Mouse (Mus musculus) testis, adult 2 months (tissue): ENCODE measurements around the gene Mpzl3.

Experiments
- CTCF ChIP-seq: fragments of 200-500 bp; IDR thresholded peaks from 2 replicates; pipeline ENCODE4 v1.5.1; 2012; ENCODE audit warnings: low read depth, mild to moderate bottlenecking, inconsistent platforms, low read length, moderate library complexity; ENCODE audit not compliant: control insufficient read depth, insufficient read depth, insufficient replicate concordance
- POLR2A ChIP-seq: fragments of 200-500 bp; IDR thresholded peaks from 2 replicates; pipeline ENCODE4 v1.6.1; 2012; ENCODE audit warnings: low read depth, mild to moderate bottlenecking, inconsistent platforms, low read length, moderate library complexity; ENCODE audit not compliant: control insufficient read depth

DNA sequence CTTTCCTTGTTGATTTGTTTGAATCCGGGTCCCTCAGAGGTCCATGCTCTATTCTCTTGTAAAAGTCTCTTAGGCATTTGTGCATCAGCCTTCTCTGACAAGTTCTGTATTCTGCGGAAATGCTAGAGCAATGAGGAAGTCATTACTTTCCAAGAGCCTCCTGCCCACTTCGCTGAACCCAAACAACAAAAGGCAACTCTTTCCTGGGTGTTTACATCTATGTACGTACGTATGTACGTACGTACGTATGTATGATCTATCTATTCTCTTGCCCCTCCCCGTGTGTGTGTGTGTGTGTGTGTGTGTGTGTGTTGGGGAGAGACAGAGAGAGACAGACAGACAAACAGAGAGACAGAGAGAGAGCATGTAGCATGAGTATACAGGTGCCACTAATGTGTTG, 61.8 kb downstream of the Mpzl3 start:
- no peak for TF ChIP-seq POLR2A
- TF ChIP-seq CTCF: no peak
